Mouse (Mus musculus): ENCODE measurements at regions not wholly inside any gene's neighbourhood (a gene's known extent, or its start where the extent isn't known, plus 50 kb on each side); places are given as distances from the start of the nearest gene placed in this dataset.
A peak's percentile ranks its signal among the peaks of the same experiment; 100 is the strongest.

GRCm38 (mm10) chrX:13357973-13358372 lies 77.2 kb downstream of the Ddx3x start:
- Histone ChIP-seq H3K9ac (ENCODE audit: low read depth, low read length) (no peak overlapping the region), H3K4me1 (ENCODE audit: control insufficient read depth, insufficient read depth, low read length) (no peaks in the 10 kb centered on the region), H3K4me2 (ENCODE audit: low read depth, low read length) (no peak overlapping the region), H3K27me3 (replicated peaks; ENCODE audit: control insufficient read depth, insufficient read depth, low read length) (peaks cover 3% of the 10 kb centered on the region), H3K27ac (replicated peaks; ENCODE audit: low read depth, low read length) (no peak overlapping the region), H3K4me3 (ENCODE audit: low read depth, low read length) (no peak overlapping the region), H3K36me3 (ENCODE audit: control insufficient read depth, insufficient read depth, low read length) (no peaks in the 10 kb centered on the region), H3K9me3 (ENCODE audit: control insufficient read depth, low read length) (no peaks in the 10 kb centered on the region)
- no peak for DNase-seq (ENCODE audit: low spot score)
- ATAC-seq (ENCODE audit: low read depth): no peak
- WGBS: 85% methylated on average over 3 of the region's 3 CpGs

DNA sequence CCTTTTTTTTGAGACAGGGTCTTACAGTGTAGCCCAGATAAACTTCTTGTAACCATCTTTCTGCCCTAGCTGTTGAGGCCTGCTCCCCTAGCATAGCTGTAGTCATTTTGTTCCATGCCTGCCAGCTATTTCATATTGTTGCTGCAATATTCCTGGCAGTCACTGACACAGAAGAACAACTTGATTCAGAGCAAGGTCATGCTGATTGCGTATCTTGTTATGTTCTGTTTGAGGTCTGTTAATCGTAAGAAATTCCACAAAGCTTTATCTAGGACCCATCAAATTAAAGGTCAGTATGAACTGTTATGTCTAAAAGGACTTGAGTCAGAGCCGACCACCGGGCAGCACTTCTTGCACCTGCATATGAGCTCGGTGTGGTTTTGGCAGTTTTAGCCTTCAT lies 79.7 kb downstream of the Ddx3x start:
- no peak for DNase-seq (ENCODE audit: low spot score)
- no peak overlapping the region for H3K4me3 ChIP-seq (ENCODE audit: low read depth, low read length)
- no peak overlapping the region for H3K4me2 ChIP-seq (ENCODE audit: low read depth, low read length)
- no peaks in the 10 kb centered on the region for H3K9me3 ChIP-seq (ENCODE audit: control insufficient read depth, low read length)
- no peaks in the 10 kb centered on the region for H3K4me1 ChIP-seq (ENCODE audit: control insufficient read depth, insufficient read depth, low read length)
- no peak for ATAC-seq (ENCODE audit: low read depth)
- no peaks in the 10 kb centered on the region for H3K36me3 ChIP-seq (ENCODE audit: control insufficient read depth, insufficient read depth, low read length)
- WGBS: 87% methylated on average over 5 of the region's 5 CpGs
- no peak overlapping the region for H3K9ac ChIP-seq (ENCODE audit: low read depth, low read length)
- H3K27ac ChIP-seq (replicated peaks; ENCODE audit: low read depth, low read length): no peak overlapping the region
- no peaks in the 10 kb centered on the region; the same call in 1 of the 2 replicates for H3K27me3 ChIP-seq (replicated peaks; ENCODE audit: control insufficient read depth, insufficient read depth, low read length)

DNA sequence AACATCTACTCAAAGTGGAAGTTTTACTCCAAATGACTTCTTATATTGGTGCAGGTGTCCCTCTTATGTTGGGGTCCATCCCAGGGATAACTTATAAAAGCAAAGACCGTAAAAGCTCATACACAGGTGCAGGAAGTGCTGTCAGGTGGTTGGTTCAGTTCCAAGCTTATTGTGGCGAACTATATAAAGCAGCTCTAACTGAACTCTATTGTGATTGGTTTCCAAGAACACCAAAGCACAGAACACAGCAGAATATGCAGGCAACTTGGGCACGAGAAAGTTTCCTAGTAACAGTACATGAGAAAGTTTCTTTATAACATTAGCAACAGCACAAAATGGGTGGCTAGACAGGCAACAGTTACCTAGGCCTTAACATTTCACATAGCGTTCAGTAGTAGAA lies 89.5 kb downstream of the Ddx3x start:
- Histone ChIP-seq H3K4me1 (ENCODE audit: control insufficient read depth, insufficient read depth, low read length) (no peaks in the 10 kb centered on the region), H3K9me3 (ENCODE audit: control insufficient read depth, low read length) (no peaks in the 10 kb centered on the region), H3K27ac (replicated peaks; ENCODE audit: low read depth, low read length) (no peak overlapping the region), H3K9ac (ENCODE audit: low read depth, low read length) (no peak overlapping the region), H3K4me2 (ENCODE audit: low read depth, low read length) (no peak overlapping the region), H3K27me3 (replicated peaks; ENCODE audit: control insufficient read depth, insufficient read depth, low read length) (0 out of 2 replicates have a peak, but pooled peaks cover 7% of the 10 kb centered on the region), H3K36me3 (ENCODE audit: control insufficient read depth, insufficient read depth, low read length) (no peaks in the 10 kb centered on the region), H3K4me3 (ENCODE audit: low read depth, low read length) (no peak overlapping the region)
- DNase-seq (ENCODE audit: low spot score) (no peak), ATAC-seq (ENCODE audit: low read depth) (no peak)
- WGBS: 82% methylated on average over 4 of the region's 4 CpGs

GRCm38 (mm10) chrX:13372752-13373151 lies 92.0 kb downstream of the Ddx3x start:
- Histone ChIP-seq H3K36me3 (ENCODE audit: control insufficient read depth, insufficient read depth, low read length) (no peaks in the 10 kb centered on the region), H3K4me1 (ENCODE audit: control insufficient read depth, insufficient read depth, low read length) (no peaks in the 10 kb centered on the region), H3K9me3 (ENCODE audit: control insufficient read depth, low read length) (no peaks in the 10 kb centered on the region), H3K4me2 (ENCODE audit: low read depth, low read length) (no peak overlapping the region), H3K27ac (replicated peaks; ENCODE audit: low read depth, low read length) (no peak overlapping the region), H3K27me3 (replicated peaks; ENCODE audit: control insufficient read depth, insufficient read depth, low read length) (0 out of 2 replicates have a peak, but pooled peaks cover 7% of the 10 kb centered on the region), H3K9ac (ENCODE audit: low read depth, low read length) (no peak overlapping the region), H3K4me3 (ENCODE audit: low read depth, low read length) (no peak overlapping the region)
- ATAC-seq (ENCODE audit: low read depth) (no peak), DNase-seq (ENCODE audit: low spot score) (no peak)
- WGBS: 72% methylated on average over 4 of the region's 4 CpGs

DNA sequence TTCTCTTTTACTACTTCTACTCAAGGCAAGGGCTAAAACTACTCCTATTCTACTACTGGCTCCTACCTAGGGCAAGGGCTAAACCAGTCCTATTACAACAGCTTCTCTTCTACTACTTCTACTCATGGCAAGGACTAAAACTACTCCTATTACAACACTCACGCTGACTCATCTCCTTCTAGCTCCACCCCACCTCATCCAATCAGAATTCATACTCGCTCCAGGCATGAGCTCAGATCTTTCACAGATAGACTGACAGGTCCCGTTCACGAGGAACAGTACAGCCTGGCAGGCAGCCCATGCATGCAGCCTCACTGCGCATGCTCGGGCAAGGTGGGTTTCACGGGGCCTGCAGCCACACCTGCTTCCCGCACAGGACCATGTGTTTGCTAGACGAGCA lies 79.6 kb upstream of the Nyx start:
- H3K36me3 ChIP-seq (ENCODE audit: control insufficient read depth, insufficient read depth, low read length): no peaks in the 10 kb centered on the region
- H3K4me1 ChIP-seq (ENCODE audit: control insufficient read depth, insufficient read depth, low read length): no peaks in the 10 kb centered on the region
- H3K9ac ChIP-seq (ENCODE audit: low read depth, low read length): no peak overlapping the region
- ATAC-seq (ENCODE audit: low read depth) (no peak), DNase-seq (ENCODE audit: low spot score) (peak; percentile 14)
- H3K27me3 ChIP-seq (replicated peaks; ENCODE audit: control insufficient read depth, insufficient read depth, low read length): no peaks in the 10 kb centered on the region
- no peak overlapping the region for H3K27ac ChIP-seq (replicated peaks; ENCODE audit: low read depth, low read length)
- no peak overlapping the region for H3K4me2 ChIP-seq (ENCODE audit: low read depth, low read length)
- H3K4me3 ChIP-seq (ENCODE audit: low read depth, low read length): no peak overlapping the region
- 64% methylated on average over 9 of the region's 9 CpGs for WGBS
- 0 out of 2 replicates have a peak, but pooled peaks cover 5% of the 10 kb centered on the region for H3K9me3 ChIP-seq (ENCODE audit: control insufficient read depth, low read length)

DNA sequence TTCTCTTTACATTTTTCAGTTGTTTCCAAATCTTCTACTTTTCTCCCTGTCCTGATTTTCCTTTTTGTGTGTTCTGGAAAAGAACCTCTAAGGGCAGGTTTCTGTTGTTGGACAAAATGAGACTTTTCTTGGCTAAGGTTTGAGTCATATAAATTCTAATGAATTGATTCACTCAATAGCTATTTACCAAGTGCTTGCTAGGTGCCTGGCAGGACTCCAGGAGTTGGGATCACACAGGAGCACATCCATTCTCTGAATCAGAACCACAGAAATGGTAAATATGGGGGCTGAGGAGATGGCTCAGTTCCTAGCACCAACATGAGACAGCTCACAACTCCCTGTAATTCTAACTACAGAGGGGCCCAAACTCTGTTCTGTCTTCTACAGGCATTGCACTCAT lies 67.4 kb upstream of the Nyx start:
- Histone ChIP-seq H3K27ac (replicated peaks; ENCODE audit: low read depth, low read length) (no peak overlapping the region), H3K4me3 (ENCODE audit: low read depth, low read length) (no peak overlapping the region), H3K9me3 (ENCODE audit: control insufficient read depth, low read length) (no peaks in the 10 kb centered on the region), H3K27me3 (replicated peaks; ENCODE audit: control insufficient read depth, insufficient read depth, low read length) (no peaks in the 10 kb centered on the region; the same call in none of the 2 replicates), H3K4me2 (ENCODE audit: low read depth, low read length) (no peak overlapping the region), H3K36me3 (ENCODE audit: control insufficient read depth, insufficient read depth, low read length) (no peaks in the 10 kb centered on the region), H3K9ac (ENCODE audit: low read depth, low read length) (no peak overlapping the region), H3K4me1 (ENCODE audit: control insufficient read depth, insufficient read depth, low read length) (no peaks in the 10 kb centered on the region)
- ATAC-seq (ENCODE audit: low read depth): no peak
- DNase-seq (ENCODE audit: low spot score): no peak

DNA sequence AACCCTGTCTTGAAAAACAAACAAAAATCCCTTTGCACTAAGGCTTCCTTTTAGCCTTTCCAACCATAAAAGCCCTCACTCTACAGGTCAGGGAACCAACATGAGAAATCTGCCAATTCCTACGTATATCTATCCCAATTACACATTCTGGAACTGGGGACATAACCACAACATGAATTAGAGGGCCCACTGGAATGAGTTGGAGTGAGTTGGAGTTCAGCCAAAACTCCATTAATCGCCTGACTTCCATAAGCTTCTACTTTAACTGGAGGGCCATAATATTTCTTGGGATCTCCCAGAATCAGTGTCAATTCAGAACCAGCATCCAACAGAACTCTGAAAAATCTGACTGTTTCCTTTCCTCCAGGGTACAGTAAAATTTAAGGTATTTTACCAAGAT lies 53.2 kb upstream of the Nyx start:
- Histone ChIP-seq H3K4me2 (ENCODE audit: low read depth, low read length) (no peak overlapping the region), H3K9ac (ENCODE audit: low read depth, low read length) (no peak overlapping the region), H3K4me1 (ENCODE audit: control insufficient read depth, insufficient read depth, low read length) (no peaks in the 10 kb centered on the region), H3K27ac (replicated peaks; ENCODE audit: low read depth, low read length) (no peak overlapping the region), H3K9me3 (ENCODE audit: control insufficient read depth, low read length) (no peaks in the 10 kb centered on the region), H3K4me3 (ENCODE audit: low read depth, low read length) (no peak overlapping the region), H3K36me3 (ENCODE audit: control insufficient read depth, insufficient read depth, low read length) (no peaks in the 10 kb centered on the region), H3K27me3 (replicated peaks; ENCODE audit: control insufficient read depth, insufficient read depth, low read length) (peaks cover 27% of the 10 kb centered on the region)
- ATAC-seq (ENCODE audit: low read depth): no peak
- peak; percentile 16 for DNase-seq (ENCODE audit: low spot score)
- WGBS: 56% methylated on average over 2 of the region's 2 CpGs

GRCm38 (mm10) chrX:13413135-13413534 lies 52.8 kb upstream of the Nyx start:
- DNase-seq (ENCODE audit: low spot score): no peak
- no peak overlapping the region for H3K4me3 ChIP-seq (ENCODE audit: low read depth, low read length)
- no peak overlapping the region for H3K4me2 ChIP-seq (ENCODE audit: low read depth, low read length)
- H3K27me3 ChIP-seq (replicated peaks; ENCODE audit: control insufficient read depth, insufficient read depth, low read length): peaks cover 27% of the 10 kb centered on the region
- no peaks in the 10 kb centered on the region for H3K4me1 ChIP-seq (ENCODE audit: control insufficient read depth, insufficient read depth, low read length)
- H3K27ac ChIP-seq (replicated peaks; ENCODE audit: low read depth, low read length): no peak overlapping the region
- WGBS: 47% methylated on average over 3 of the region's 3 CpGs
- no peaks in the 10 kb centered on the region for H3K36me3 ChIP-seq (ENCODE audit: control insufficient read depth, insufficient read depth, low read length)
- ATAC-seq (ENCODE audit: low read depth): no peak
- no peaks in the 10 kb centered on the region for H3K9me3 ChIP-seq (ENCODE audit: control insufficient read depth, low read length)
- H3K9ac ChIP-seq (ENCODE audit: low read depth, low read length): no peak overlapping the region

Measured in embryonic facial prominence, embryonic 14.5 days (tissue).